Mouse (Mus musculus) megakaryocyte, embryonic 14.5 days (primary cell): Measurements from ENCODE around the gene Hdac6. TPM values are rescaled to one million over a fixed set of nuclear protein-coding genes. Genes with fewer than 3 reads are reported as not detected.

Source experiments
- H3K27me3 ChIP-seq: replicated peaks from 2 replicates; pipeline ENCODE3; 2012; ENCODE audit warnings: inconsistent platforms
- H3K36me3 ChIP-seq: replicated peaks from 2 replicates; pipeline ENCODE3; 2012; ENCODE audit warnings: low read length, inconsistent platforms, mixed read lengths
- H3K4me1 ChIP-seq: 2 replicates; pipeline ENCODE4 v1.6.1; 2012; ENCODE audit warnings: inconsistent platforms
- H3K4me3 ChIP-seq: replicated peaks from 2 replicates; pipeline ENCODE3; 2012; ENCODE audit warnings: moderate library complexity, mild to moderate bottlenecking, inconsistent platforms
- H3K9me3 ChIP-seq: 2 replicates; pipeline ENCODE4 v1.6.1; 2012; ENCODE audit warnings: inconsistent platforms
- FLI1 ChIP-seq: IDR thresholded peaks from 2 replicates; pipeline ENCODE4 v1.6.1; 2012; ENCODE audit warnings: low read length, inconsistent platforms, mixed read lengths
- GATA1 ChIP-seq: IDR thresholded peaks from 3 replicates; pipeline ENCODE4 v1.6.1; 2012; ENCODE audit warnings: mixed read lengths, low read length, inconsistent platforms, borderline replicate concordance
- polyA plus RNA-seq: library from polyadenylated mRNA; stranded (reverse); fragments of >175 nt; gene quantifications from 2 replicates; pipeline ENCODE4 v1.2.3, GENCODE M21; 2012; ENCODE audit warnings: low replicate concordance; ENCODE audit not compliant: insufficient read depth

The Hdac6 gene
- polyA plus RNA-seq, 1 experiment = 0.96 TPM

- peak overlapping the region; percentile 96 for H3K4me3 ChIP-seq
- no peak for TF ChIP-seq FLI1
- TF ChIP-seq GATA1 = no peak
- H3K27me3 ChIP-seq = no peaks in the 10 kb centered on the region
- H3K9me3 ChIP-seq = 0 out of 2 replicates have a peak, but pooled peaks cover 3% of the 10 kb centered on the region
- H3K4me1 ChIP-seq = peaks cover 17% of the 10 kb centered on the region; the same call in 1 of the 2 replicates
- peaks cover 47% of the 10 kb centered on the region for H3K36me3 ChIP-seq
Measured at GRCm38 (mm10) chrX:7898211-7898610, 49.5 kb downstream of the Hdac6 start.

- Histone ChIP-seq H3K36me3 (peaks cover 46% of the 10 kb centered on the region), H3K9me3 (no peaks in the 10 kb centered on the region), H3K27me3 (no peaks in the 10 kb centered on the region), H3K4me1 (peaks cover 28% of the 10 kb centered on the region), H3K4me3 (peak within 1 kb of the TSS; percentile 97)
- no peak for TF ChIP-seq GATA1
- no peak for TF ChIP-seq FLI1
Measured at GRCm38 (mm10) chrX:7883841-7884567, 63.7 kb downstream of the Hdac6 start, which contains the start of gene Slc35a2. Gene Slc35a2 (plus strand): TSS chrX:7884028.

Other genes starting within 250 kb of the Hdac6 start
- 8.7 and 24.6 TPM in 2 replicates for gene Wdr45, start 233.6 kb downstream of the Hdac6 start, polyA plus RNA-seq
- gene Gm45208, start 225.6 kb downstream of the Hdac6 start, polyA plus RNA-seq = 12.9 TPM in 1 of 2 replicates, not detected in the other
- 28.2 and 91.3 TPM in 2 replicates for gene Praf2, start 219.4 kb downstream of the Hdac6 start, polyA plus RNA-seq
- gene Ccdc120, start 197.0 kb downstream of the Hdac6 start, polyA plus RNA-seq = 8.5 and 31.6 TPM in 2 replicates
- 17.5 and 17.8 TPM in 2 replicates for gene Tfe3, start 185.3 kb downstream of the Hdac6 start, polyA plus RNA-seq
- gene Gripap1, start 158.1 kb downstream of the Hdac6 start, polyA plus RNA-seq = 7.5 and 16.3 TPM in 2 replicates
- 0.15 TPM in 1 of 2 replicates, not detected in the other for gene Kcnd1, start 125.6 kb downstream of the Hdac6 start, polyA plus RNA-seq
- gene Otud5, start 106.5 kb downstream of the Hdac6 start, polyA plus RNA-seq = 89.2 and 180 TPM in 2 replicates
- 177 and 348 TPM in 2 replicates for gene Pim2, start 69.6 kb downstream of the Hdac6 start, polyA plus RNA-seq
- 99.5 and 147 TPM in 2 replicates for gene Slc35a2, start 63.9 kb downstream of the Hdac6 start, polyA plus RNA-seq
- 135 and 223 TPM in 2 replicates for gene Pqbp1, start 48.6 kb downstream of the Hdac6 start, polyA plus RNA-seq
- gene Timm17b, start 48.5 kb downstream of the Hdac6 start, polyA plus RNA-seq = 139 and 161 TPM in 2 replicates
- gene Gm10491, start 40.1 kb downstream of the Hdac6 start, polyA plus RNA-seq = not detected in 2 replicates
- not detected in 2 replicates for gene Gm10490, start 38.3 kb downstream of the Hdac6 start, polyA plus RNA-seq
- gene Pcsk1n, start 28.1 kb downstream of the Hdac6 start, polyA plus RNA-seq = 1.4 and 3.8 TPM in 2 replicates
- gene Eras, start 19.3 kb downstream of the Hdac6 start, polyA plus RNA-seq = not detected in 2 replicates
- gene Gata1, start 30.2 kb upstream of the Hdac6 start, polyA plus RNA-seq = 227 and 1,046 TPM in 2 replicates
- 0.94 TPM in 1 of 2 replicates, not detected in the other for gene Glod5, start 70.6 kb upstream of the Hdac6 start, polyA plus RNA-seq
- 0.99 and 3.9 TPM in 2 replicates for gene Suv39h1, start 126.9 kb upstream of the Hdac6 start, polyA plus RNA-seq
- gene Was, start 142.6 kb upstream of the Hdac6 start, polyA plus RNA-seq = 450 and 808 TPM in 2 replicates
- 23.4 and 38.2 TPM in 2 replicates for gene Wdr13, start 185.0 kb upstream of the Hdac6 start, polyA plus RNA-seq
- gene Rbm3, start 198.0 kb upstream of the Hdac6 start, polyA plus RNA-seq = 3.2 and 96.3 TPM in 2 replicates
- 1.7 and 3.1 TPM in 2 replicates for gene Tbc1d25, start 228.3 kb upstream of the Hdac6 start, polyA plus RNA-seq
- 3.7 and 5.7 TPM in 2 replicates for gene Ebp, start 245.6 kb upstream of the Hdac6 start, polyA plus RNA-seq